8 mouse cellular contexts compared by ENCODE assay signal in the genomic region with DNA sequence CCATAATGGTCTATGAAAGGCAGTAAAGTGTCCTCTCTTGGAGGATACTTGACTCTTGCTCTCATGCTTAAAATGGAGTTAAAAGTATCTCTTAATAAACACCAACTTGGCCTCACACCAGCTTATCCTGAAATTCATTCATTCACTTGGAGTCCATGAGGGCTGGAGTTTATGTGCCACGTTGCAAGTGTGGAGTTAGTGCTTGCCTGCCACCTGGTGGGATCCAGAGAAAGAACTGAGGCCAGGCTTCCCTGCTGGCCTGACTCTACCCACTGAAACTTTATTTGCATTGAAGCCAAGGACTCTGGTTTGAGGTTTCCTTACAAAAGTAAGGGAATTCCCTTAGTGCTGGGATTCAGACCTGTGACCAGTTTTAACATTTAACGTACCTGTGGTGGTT. TPM values are rescaled to one million over a fixed set of nuclear protein-coding genes. Genes with fewer than 3 reads are reported as not detected.
A peak's percentile ranks its signal among the peaks of the same experiment; 100 is the strongest.
DNase-seq lines count a peak whose midpoint lies in the region; ATAC-seq and TF ChIP-seq lines count a peak whose summit lies in the region.

No protein-coding gene starts in this region.

- peak; percentile 12 for DNase-seq in CD4-positive, CD25-positive, alpha-beta regulatory T cell, adult 2 months (ENCODE audit: low read depth, low spot score)
- peak; percentile 72 for DNase-seq in liver, adult 2 months (ENCODE audit: extremely low read depth, low read depth, low spot score)
- no peak for DNase-seq in liver, embryonic 11.5 days (ENCODE audit: low spot score)
- DNase-seq in limb, embryonic 14.5 days (ENCODE audit: low spot score) = peak; percentile 85
- DNase-seq in testis, postnatal 10 days (ENCODE audit: low spot score) = peak; percentile 61
- DNase-seq in hindbrain, embryonic 10.5 days (ENCODE audit: low spot score) = no peak

- no peak for TF ChIP-seq POLR2A in liver, adult 2 months (IDR thresholded peaks at IDR 0.05; ENCODE audit: extremely low read depth, insufficient read depth, low read length)
- no peak for TF ChIP-seq POLR2A in limb, embryonic 14.5 days (IDR thresholded peaks at IDR 0.05; ENCODE audit: borderline replicate concordance, extremely low read depth, insufficient read depth, insufficient read length)

- no peaks in the 10 kb centered on the region for H3K36me3 ChIP-seq in liver, adult 2 months (ENCODE audit: control insufficient read depth, insufficient read depth, low read length)
- H3K36me3 ChIP-seq in liver, embryonic 11.5 days (ENCODE audit: control insufficient read depth, insufficient read depth, low read length) = no peaks in the 10 kb centered on the region
- H3K36me3 ChIP-seq in limb, embryonic 14.5 days (ENCODE audit: control insufficient read depth, insufficient read depth, low read length) = no peaks in the 10 kb centered on the region
- no peaks in the 10 kb centered on the region for H3K36me3 ChIP-seq in hindbrain, embryonic 10.5 days

- H3K79me2 ChIP-seq in liver, adult 2 months (ENCODE audit: control insufficient read depth, insufficient read depth, low read length) = no peaks in the 10 kb centered on the region

- H3K4me2 ChIP-seq in liver, embryonic 11.5 days = no peak overlapping the region
- no peak overlapping the region for H3K4me2 ChIP-seq in limb, embryonic 14.5 days (replicated peaks; ENCODE audit: low read depth, low read length, severe bottlenecking)

- H3K9ac ChIP-seq in liver, adult 2 months (ENCODE audit: low read depth, low read length) = no peak overlapping the region
- H3K9ac ChIP-seq in liver, embryonic 11.5 days (ENCODE audit: low read depth, low read length) = no peak overlapping the region
- no peak overlapping the region for H3K9ac ChIP-seq in limb, embryonic 14.5 days (ENCODE audit: low read depth, low read length, severe bottlenecking)

- no peak overlapping the region for H3K27ac ChIP-seq in liver, adult 2 months (replicated peaks; ENCODE audit: insufficient read depth, low read depth, low read length)
- H3K27ac ChIP-seq in liver, embryonic 11.5 days (ENCODE audit: low read depth, low read length) = no peak overlapping the region
- no peak overlapping the region for H3K27ac ChIP-seq in limb, embryonic 14.5 days (replicated peaks; ENCODE audit: low read depth, low read length)
- H3K27ac ChIP-seq in hindbrain, embryonic 10.5 days = no peak overlapping the region

- no peaks in the 10 kb centered on the region for H3K9me3 ChIP-seq in liver, embryonic 11.5 days (ENCODE audit: control insufficient read depth, low read length)
- no peaks in the 10 kb centered on the region for H3K9me3 ChIP-seq in limb, embryonic 14.5 days (ENCODE audit: control insufficient read depth, low read length)
- no peaks in the 10 kb centered on the region for H3K9me3 ChIP-seq in hindbrain, embryonic 10.5 days

- peaks cover 31% of the 10 kb centered on the region for H3K4me1 ChIP-seq in liver, adult 2 months (ENCODE audit: control insufficient read depth, insufficient read depth, low read length)
- peaks cover 12% of the 10 kb centered on the region for H3K4me1 ChIP-seq in liver, embryonic 11.5 days (replicated peaks; ENCODE audit: control insufficient read depth, insufficient read depth, low read length)
- H3K4me1 ChIP-seq in limb, embryonic 14.5 days (ENCODE audit: control insufficient read depth, insufficient read depth, low read length) = peaks cover 10% of the 10 kb centered on the region; the same call in 1 of the 2 replicates
- H3K4me1 ChIP-seq in hindbrain, embryonic 10.5 days (replicated peaks) = no peaks in the 10 kb centered on the region

- peak; percentile 88 for TF ChIP-seq CTCF in liver, adult 2 months (IDR thresholded peaks at IDR 0.05; ENCODE audit: low read depth, low read length)

- no peaks in the 10 kb centered on the region for H3K27me3 ChIP-seq in liver, adult 2 months (ENCODE audit: control insufficient read depth, insufficient read depth, low read length)
- no peaks in the 10 kb centered on the region for H3K27me3 ChIP-seq in liver, embryonic 11.5 days (replicated peaks; ENCODE audit: control insufficient read depth, insufficient read depth, low read length)
- no peaks in the 10 kb centered on the region for H3K27me3 ChIP-seq in limb, embryonic 14.5 days (ENCODE audit: control insufficient read depth, insufficient read depth, low read length)
- H3K27me3 ChIP-seq in hindbrain, embryonic 10.5 days (ENCODE audit: insufficient read depth, poor library complexity, severe bottlenecking) = no peaks in the 10 kb centered on the region

- no peak for ATAC-seq in CD4-positive, CD25-positive, alpha-beta regulatory T cell, adult 4 months
- ATAC-seq in liver, embryonic 11.5 days (replicated peaks; ENCODE audit: low FRiP score) = no peak
- ATAC-seq in common myeloid progenitor, adult 5-6 weeks (replicated peaks; ENCODE audit: low read depth, poor library complexity, severe bottlenecking) = peak; percentile 34; the same call in 1 of the 2 replicates
- ATAC-seq in limb, embryonic 14.5 days (ENCODE audit: low FRiP score, low read depth) = no peak

- WGBS in liver, adult 2 months = 41% methylated on average over 2 of the region's 2 CpGs
- 43% methylated on average over 2 of the region's 2 CpGs for WGBS in liver, embryonic 11.5 days
- WGBS in limb, embryonic 14.5 days = 43% methylated on average over 2 of the region's 2 CpGs
- WGBS in hindbrain, embryonic 10.5 days = 61% methylated on average over 2 of the region's 2 CpGs

- no peak overlapping the region for H3K4me3 ChIP-seq in liver, adult 2 months (ENCODE audit: insufficient read depth, low read depth, low read length)
- no peak overlapping the region for H3K4me3 ChIP-seq in liver, embryonic 11.5 days (ENCODE audit: low read depth, low read length)
- no peak overlapping the region for H3K4me3 ChIP-seq in limb, embryonic 14.5 days (replicated peaks; ENCODE audit: low read length)
- no peak overlapping the region for H3K4me3 ChIP-seq in hindbrain, embryonic 10.5 days

RNA-seq across cellular contexts. Expression of a gene that starts 6.2 kb away (rescaled TPM):
- not detected for polyA plus RNA-seq in CD4-positive, CD25-positive, alpha-beta regulatory T cell, adult 4 months (2017; shearing (Covaris generic))
- not detected in 2 replicates for total RNA-seq in liver, adult 2 months (2014; rRNA removed)
- polyA plus RNA-seq in liver, adult 2 months (2012; rRNA removed) = not detected in 2 replicates
- polyA plus RNA-seq in liver, embryonic 11.5 days (2014; fragmentation: Nextera tagmentation; extraction: Ambion mirVana) = not detected in 2 replicates
- total RNA-seq in common myeloid progenitor, adult 5-6 weeks (2017) = not detected in 2 replicates
- not detected in 2 replicates for polyA plus RNA-seq in limb, embryonic 14.5 days (2012; rRNA removed)
- not detected in 2 replicates for polyA plus RNA-seq in limb, embryonic 14.5 days (2014; fragmentation: Nextera tagmentation; extraction: Ambion mirVana)
- not detected in 2 replicates for polyA plus RNA-seq in hindbrain, embryonic 10.5 days (2016; fragmentation: Nextera tagmentation; extraction: Ambion mirVana)

RNA-seq across cellular contexts. Expression of a gene that starts 36.0 kb away (rescaled TPM):
- 10 to 100 TPM; 79.7 to 89.4 TPM for polyA plus RNA-seq in CD4-positive, CD25-positive, alpha-beta regulatory T cell, adult 4 months (2017; shearing (Covaris generic))
- 20.6 and 29.9 TPM in 2 replicates for total RNA-seq in liver, adult 2 months (2014; rRNA removed)
- polyA plus RNA-seq in liver, adult 2 months (2012; rRNA removed) = 20.2 and 23.4 TPM in 2 replicates
- polyA plus RNA-seq in liver, embryonic 11.5 days (2014; fragmentation: Nextera tagmentation; extraction: Ambion mirVana) = 114 and 123 TPM in 2 replicates
- 118 and 127 TPM in 2 replicates for total RNA-seq in common myeloid progenitor, adult 5-6 weeks (2017)
- 640 and 929 TPM in 2 replicates for polyA plus RNA-seq in limb, embryonic 14.5 days (2012; rRNA removed)
- 384 and 448 TPM in 2 replicates for polyA plus RNA-seq in limb, embryonic 14.5 days (2014; fragmentation: Nextera tagmentation; extraction: Ambion mirVana)
- polyA plus RNA-seq in hindbrain, embryonic 10.5 days (2016; fragmentation: Nextera tagmentation; extraction: Ambion mirVana) = 262 and 276 TPM in 2 replicates

RNA-seq across cellular contexts. Expression of a gene that starts 49.0 kb away (rescaled TPM):
- polyA plus RNA-seq in CD4-positive, CD25-positive, alpha-beta regulatory T cell, adult 4 months (2017; shearing (Covaris generic)) = 1 to 10 TPM; 1.6 to 2.5 TPM
- total RNA-seq in liver, adult 2 months (2014; rRNA removed) = 21.1 and 25.0 TPM in 2 replicates
- 3.6 and 5.5 TPM in 2 replicates for polyA plus RNA-seq in liver, adult 2 months (2012; rRNA removed)
- polyA plus RNA-seq in liver, embryonic 11.5 days (2014; fragmentation: Nextera tagmentation; extraction: Ambion mirVana) = 4.9 TPM in 2 replicates
- total RNA-seq in common myeloid progenitor, adult 5-6 weeks (2017) = 16.1 and 17.5 TPM in 2 replicates
- 21.7 and 25.2 TPM in 2 replicates for polyA plus RNA-seq in limb, embryonic 14.5 days (2012; rRNA removed)
- 10.8 and 12.1 TPM in 2 replicates for polyA plus RNA-seq in limb, embryonic 14.5 days (2014; fragmentation: Nextera tagmentation; extraction: Ambion mirVana)
- 5.5 and 5.9 TPM in 2 replicates for polyA plus RNA-seq in hindbrain, embryonic 10.5 days (2016; fragmentation: Nextera tagmentation; extraction: Ambion mirVana)

Comparison
In these comparisons a context has a peak if more than half of its experiments do, and no peak if none do; other contexts are left out.
1. DNase-seq: peak in CD4-positive, CD25-positive, alpha-beta regulatory T cell, adult 2 months (single experiment), liver, adult 2 months (single experiment), limb, embryonic 14.5 days (single experiment) and testis, postnatal 10 days (single experiment); none in liver, embryonic 11.5 days (single experiment) and hindbrain, embryonic 10.5 days (single experiment).